Mouse (Mus musculus): ENCODE data around the gene Smad3.

GRCm38 (mm10) chr9:63701258-63701956 lies 56.4 kb downstream of the Smad3 start:
- TF ChIP-seq CTCF (IDR thresholded peaks at IDR 0.05; ENCODE audit: extremely low read depth, insufficient read depth, insufficient read length, insufficient replicate concordance): no peak
- TF ChIP-seq POLR2A (IDR thresholded peaks at IDR 0.05; ENCODE audit: low read depth, low read length): no peak

Measured in spleen, adult 2 months (tissue).